Mouse (Mus musculus) intestine, postnatal 0 days (tissue): ENCODE data around the gene Syt11. TPM values are rescaled to one million over a fixed set of nuclear protein-coding genes. Genes with fewer than 3 reads are reported as not detected.
"Not testable (repeated sequence)": the region's sequence is repeated elsewhere in the genome, so short reads cannot be mapped to it uniquely, and the experiment has no call there.

ENCODE experiments used
- ATAC-seq: fragments of 200-750 bp; cut with Nextera tagmentation; 2 replicates; pipeline ENCODE4 v1.8.0; 2017; ENCODE audit warnings: mild to moderate bottlenecking, moderate TSS enrichment, moderate library complexity
- H3K27ac ChIP-seq: fragments of 300-500 bp; sonication (generic); 2 replicates; pipeline ENCODE4 v1.5.1; 2014; ENCODE audit warnings: mild to moderate bottlenecking, low read depth, low read length, moderate library complexity
- H3K27me3 ChIP-seq: fragments of 300-500 bp; sonication (generic); replicated peaks from 2 replicates; pipeline ENCODE4 v1.6.1; 2014; ENCODE audit warnings: low read length, mixed read lengths; ENCODE audit not compliant: control insufficient read depth, insufficient read depth
- H3K36me3 ChIP-seq: fragments of 300-500 bp; sonication (generic); 2 replicates; pipeline ENCODE4 v1.6.1; 2014; ENCODE audit warnings: mild to moderate bottlenecking, moderate library complexity; ENCODE audit not compliant: control insufficient read depth, insufficient read depth
- H3K4me1 ChIP-seq: fragments of 300-500 bp; sonication (generic); replicated peaks from 2 replicates; pipeline ENCODE4 v1.6.1; 2014; ENCODE audit warnings: antibody characterized with exemption, low read length, mixed read lengths; ENCODE audit not compliant: control insufficient read depth, insufficient read depth
- H3K4me2 ChIP-seq: fragments of 300-500 bp; sonication (generic); replicated peaks from 2 replicates; pipeline ENCODE4 v1.6.1; 2014; ENCODE audit warnings: low read depth, mild to moderate bottlenecking, moderate library complexity
- H3K4me3 ChIP-seq: fragments of 300-500 bp; sonication (generic); 2 replicates; pipeline ENCODE4 v1.5.1; 2014; ENCODE audit warnings: low read depth, low read length
- H3K9ac ChIP-seq: fragments of 300-500 bp; sonication (generic); 2 replicates; pipeline ENCODE4 v1.6.1; 2014; ENCODE audit warnings: mild to moderate bottlenecking, low read depth, low read length
- H3K9me3 ChIP-seq: fragments of 300-500 bp; sonication (generic); 2 replicates; pipeline ENCODE4 v1.6.1; 2016; ENCODE audit warnings: mixed run types; ENCODE audit not compliant: control insufficient read depth
- CTCF ChIP-seq: sonication (generic); IDR thresholded peaks from 2 replicates; pipeline ENCODE4 v1.5.1; 2016; ENCODE audit warnings: low read depth, mild to moderate bottlenecking, control low read depth, antibody characterized with exemption, moderate library complexity
- WGBS: fragments of 180-500 bp; shearing (Covaris S2); extraction: QIAGEN DNeasy Blood & Tissue Kit; methylation state at CpG from one replicate; pipeline ENCODE4 v1.1.7; 2014; 5-methylcytosine and 5-hydroxymethylcytosine counted together
- polyA plus RNA-seq: library from polyadenylated mRNA; unstranded; fragments of >200 nt; fragmentation: Nextera tagmentation; extraction: Ambion mirVana; gene quantifications from 2 replicates; pipeline ENCODE4 v1.2.1, GENCODE M21; 2015

Gene Syt11
- polyA plus RNA-seq, 1 experiment from 2014 or later, result 8.6 TPM

GRCm38 (mm10) chr3:88716399-88717197 is 58.4 kb downstream of the Syt11 start, which contains the start of gene Rit1:
Gene Rit1 (plus strand): TSS chr3:88716838.
- Histone ChIP-seq H3K27me3 (no peaks in the 10 kb centered on the region), H3K4me2 (peak within 1 kb of the TSS; percentile 83), H3K27ac (peak within 1 kb of the TSS; percentile 73), H3K4me3 (peak within 1 kb of the TSS; percentile 66), H3K36me3 (peaks cover 37% of the 10 kb centered on the region), H3K9me3 (no peaks in the 10 kb centered on the region), H3K4me1 (peaks cover 12% of the 10 kb centered on the region), H3K9ac (peak within 1 kb of the TSS; percentile 62)
- no peak for TF ChIP-seq CTCF
- ATAC-seq, result peak; percentile 89
- WGBS, result 1% methylated on average over 27 of the region's 27 CpGs

- H3K9me3 ChIP-seq, H3K4me2 ChIP-seq, H3K4me3 ChIP-seq, ATAC-seq, H3K27me3 ChIP-seq, H3K9ac ChIP-seq, H3K27ac ChIP-seq: not testable (repeated sequence)
- 86% methylated on average over 5 of the region's 5 CpGs for WGBS
- Histone ChIP-seq H3K36me3 (peaks cover 39% of the 10 kb centered on the region), H3K4me1 (peaks cover 12% of the 10 kb centered on the region)
These were observed 59.2 kb downstream of the Syt11 start for GRCm38 (mm10) chr3:88715716-88716115.

GRCm38 (mm10) chr3:88714725-88715124 is 60.2 kb downstream of the Syt11 start:
- Histone ChIP-seq H3K4me2 (no peak overlapping the region), H3K9me3 (no peaks in the 10 kb centered on the region), H3K27me3 (no peaks in the 10 kb centered on the region), H3K27ac (no peak overlapping the region), H3K4me3 (no peak overlapping the region), H3K4me1 (peaks cover 12% of the 10 kb centered on the region), H3K36me3 (peaks cover 42% of the 10 kb centered on the region), H3K9ac (no peak overlapping the region)
- WGBS, result 63% methylated on average over 2 of the region's 2 CpGs
- TF ChIP-seq CTCF, result no peak
- ATAC-seq, result no peak

GRCm38 (mm10) chr3:88713709-88714108 is 61.3 kb downstream of the Syt11 start:
- no peak for ATAC-seq
- no peak for TF ChIP-seq CTCF

GRCm38 (mm10) chr3:88701222-88701621 is 73.7 kb downstream of the Syt11 start:
- Histone ChIP-seq H3K9me3 (no peaks in the 10 kb centered on the region), H3K4me3 (no peak overlapping the region), H3K27me3 (no peaks in the 10 kb centered on the region), H3K4me1 (no peaks in the 10 kb centered on the region), H3K4me2 (no peak overlapping the region), H3K36me3 (peaks cover 86% of the 10 kb centered on the region), H3K9ac (no peak overlapping the region), H3K27ac (no peak overlapping the region)
- ATAC-seq, result no peak
- WGBS, result 56% methylated on average over 3 of the region's 3 CpGs
- TF ChIP-seq CTCF, result no peak

More at GRCm38 (mm10) chr3:88713709-88714108, 61.3 kb downstream of the Syt11 start:
- H3K27ac ChIP-seq, result no peak overlapping the region
- H3K27me3 ChIP-seq, result no peaks in the 10 kb centered on the region
- H3K4me2 ChIP-seq, result no peak overlapping the region
- peaks cover 9% of the 10 kb centered on the region for H3K4me1 ChIP-seq
- H3K9ac ChIP-seq, result no peak overlapping the region
- H3K9me3 ChIP-seq, result no peaks in the 10 kb centered on the region
- 96% methylated on average over 4 of the region's 4 CpGs for WGBS
- no peak overlapping the region for H3K4me3 ChIP-seq
- peaks cover 53% of the 10 kb centered on the region for H3K36me3 ChIP-seq

GRCm38 (mm10) chr3:88700247-88700646 is 74.7 kb downstream of the Syt11 start:
- TF ChIP-seq CTCF, result no peak
- no peaks in the 10 kb centered on the region for H3K27me3 ChIP-seq
- H3K27ac ChIP-seq, result peak overlapping the region; percentile 41; the same call in 1 of the 2 replicates
- no peak overlapping the region for H3K9ac ChIP-seq
- no peaks in the 10 kb centered on the region for H3K9me3 ChIP-seq
- WGBS, result 90% methylated on average over 3 of the region's 3 CpGs
- peaks cover 88% of the 10 kb centered on the region for H3K36me3 ChIP-seq
- no peaks in the 10 kb centered on the region for H3K4me1 ChIP-seq
- no peak for ATAC-seq
- no peak overlapping the region for H3K4me2 ChIP-seq
- no peak overlapping the region for H3K4me3 ChIP-seq
